Mouse (Mus musculus) lung, adult 2 months (tissue): ENCODE data around the gene Dnah17. TPM values are rescaled to one million over a fixed set of nuclear protein-coding genes. Genes with fewer than 3 reads are reported as not detected.

ENCODE experiments used
- DNase-seq: peaks from one replicate; pipeline ENCODE4 v3.0.0; 2022
- H3K4me1 ChIP-seq: fragments of 200-500 bp; 2 replicates; pipeline ENCODE4 v1.6.1; 2011; ENCODE audit warnings: low read length; ENCODE audit not compliant: control insufficient read depth, insufficient read depth
- H3K4me3 ChIP-seq: fragments of 200-500 bp; replicated peaks from 2 replicates; pipeline ENCODE3; 2011; ENCODE audit warnings: low read depth, mild to moderate bottlenecking, control low read depth, low read length; ENCODE audit errors: extremely low read depth
- CTCF ChIP-seq: fragments of 200-500 bp; IDR thresholded peaks from 2 replicates; pipeline ENCODE4 v1.5.1; 2011; ENCODE audit warnings: mild to moderate bottlenecking, low read length, control low read depth; ENCODE audit not compliant: insufficient read depth
- POLR2A ChIP-seq: fragments of 200-500 bp; IDR thresholded peaks from 2 replicates; pipeline ENCODE4 v1.6.1; 2011; ENCODE audit warnings: low read depth, mild to moderate bottlenecking, control low read depth, low read length, borderline replicate concordance; ENCODE audit errors: extremely low read depth
- WGBS: fragments of 180-500 bp; shearing (Covaris S2); methylation state at CpG from one replicate; pipeline ENCODE4 v1.1.7; 2018; 5-methylcytosine and 5-hydroxymethylcytosine counted together
- polyA plus RNA-seq: library from polyadenylated mRNA; depleted of rRNA; stranded (reverse); fragments of >200 nt; gene quantifications from 2 replicates; pipeline ENCODE4 v1.2.3, GENCODE M21; 2012

The Dnah17 gene
- polyA plus RNA-seq, 1 experiment = 0.18 TPM

- TF ChIP-seq POLR2A (no peak), CTCF (no peak)
- no peak for DNase-seq
- 49% methylated on average over 2 of the region's 2 CpGs for WGBS
- H3K4me1 ChIP-seq = no peaks in the 10 kb centered on the region
- H3K4me3 ChIP-seq = no peak overlapping the region
These were observed 30.3 kb upstream of the Dnah17 start for GRCm38 (mm10) chr11:118160763-118161162.

- no peak for DNase-seq
- TF ChIP-seq POLR2A = no peak
- TF ChIP-seq CTCF = no peak
- Histone ChIP-seq H3K4me1 (no peaks in the 10 kb centered on the region), H3K4me3 (no peak overlapping the region)
- WGBS = 57% methylated on average over 4 of the region's 4 CpGs
These were observed 28.3 kb upstream of the Dnah17 start for GRCm38 (mm10) chr11:118158753-118159152.

GRCm38 (mm10) chr11:118156480-118157060 lies 26.1 kb upstream of the Dnah17 start:
- 73% methylated on average over 8 of the region's 8 CpGs for WGBS
- no peak overlapping the region for H3K4me3 ChIP-seq
- DNase-seq = no peak
- no peaks in the 10 kb centered on the region for H3K4me1 ChIP-seq
- no peak for TF ChIP-seq POLR2A
- no peak for TF ChIP-seq CTCF

- H3K4me3 ChIP-seq = no peak overlapping the region
- WGBS = 46% methylated on average over 4 of the region's 4 CpGs
- no peak for DNase-seq
- H3K4me1 ChIP-seq = no peaks in the 10 kb centered on the region
- no peak for TF ChIP-seq POLR2A
- no peak for TF ChIP-seq CTCF
These were observed 22.5 kb upstream of the Dnah17 start for GRCm38 (mm10) chr11:118152964-118153363.

GRCm38 (mm10) chr11:118151423-118152180 lies 21.2 kb upstream of the Dnah17 start:
- DNase-seq = no peak
- 83% methylated on average over 5 of the region's 5 CpGs for WGBS
- Histone ChIP-seq H3K4me1 (peaks cover 1% of the 10 kb centered on the region; the same call in 1 of the 2 replicates), H3K4me3 (no peak overlapping the region)
- no peak for TF ChIP-seq CTCF
- no peak for TF ChIP-seq POLR2A

- no peak overlapping the region for H3K4me3 ChIP-seq
- H3K4me1 ChIP-seq = peaks cover 3% of the 10 kb centered on the region; the same call in 1 of the 2 replicates
- TF ChIP-seq POLR2A (no peak), CTCF (no peak)
- no peak for DNase-seq
- 44% methylated on average over 9 of the region's 9 CpGs for WGBS
These were observed 19.8 kb upstream of the Dnah17 start for GRCm38 (mm10) chr11:118150115-118150701.

GRCm38 (mm10) chr11:118147877-118148637 lies 17.6 kb upstream of the Dnah17 start:
- Histone ChIP-seq H3K4me3 (no peak overlapping the region), H3K4me1 (peaks cover 3% of the 10 kb centered on the region; the same call in 1 of the 2 replicates)
- TF ChIP-seq CTCF (no peak), POLR2A (no peak)
- WGBS = 54% methylated on average over 9 of the region's 9 CpGs
- DNase-seq = no peak

- H3K4me1 ChIP-seq = peaks cover 3% of the 10 kb centered on the region; the same call in 1 of the 2 replicates
- no peak for DNase-seq
- WGBS = 81% methylated on average over 10 of the region's 10 CpGs
- H3K4me3 ChIP-seq = peak overlapping the region; percentile 88
- no peak for TF ChIP-seq CTCF
- 0 out of 2 replicates have a peak, but pooled peaks have one; percentile 3 for TF ChIP-seq POLR2A
These were observed 16.0 kb upstream of the Dnah17 start for GRCm38 (mm10) chr11:118146446-118146845.

- H3K4me1 ChIP-seq = peaks cover 3% of the 10 kb centered on the region; the same call in 1 of the 2 replicates
- peak overlapping the region; percentile 88 for H3K4me3 ChIP-seq
- 35% methylated on average over 16 of the region's 16 CpGs for WGBS
- peak; percentile 50 for DNase-seq
- TF ChIP-seq POLR2A = peak; percentile 89
- TF ChIP-seq CTCF = no peak
These were observed 15.4 kb upstream of the Dnah17 start for GRCm38 (mm10) chr11:118145771-118146351.
